Mouse (Mus musculus): ENCODE results near the gene Rps6kl1. TPM values are rescaled to one million over a fixed set of nuclear protein-coding genes. Genes with fewer than 3 reads are reported as not detected.
A peak's percentile ranks its signal among the peaks of the same experiment; 100 is the strongest.

Gene Rps6kl1
- polyA plus RNA-seq, 1 experiment from 2014 or later, result 1.7 TPM

DNA sequence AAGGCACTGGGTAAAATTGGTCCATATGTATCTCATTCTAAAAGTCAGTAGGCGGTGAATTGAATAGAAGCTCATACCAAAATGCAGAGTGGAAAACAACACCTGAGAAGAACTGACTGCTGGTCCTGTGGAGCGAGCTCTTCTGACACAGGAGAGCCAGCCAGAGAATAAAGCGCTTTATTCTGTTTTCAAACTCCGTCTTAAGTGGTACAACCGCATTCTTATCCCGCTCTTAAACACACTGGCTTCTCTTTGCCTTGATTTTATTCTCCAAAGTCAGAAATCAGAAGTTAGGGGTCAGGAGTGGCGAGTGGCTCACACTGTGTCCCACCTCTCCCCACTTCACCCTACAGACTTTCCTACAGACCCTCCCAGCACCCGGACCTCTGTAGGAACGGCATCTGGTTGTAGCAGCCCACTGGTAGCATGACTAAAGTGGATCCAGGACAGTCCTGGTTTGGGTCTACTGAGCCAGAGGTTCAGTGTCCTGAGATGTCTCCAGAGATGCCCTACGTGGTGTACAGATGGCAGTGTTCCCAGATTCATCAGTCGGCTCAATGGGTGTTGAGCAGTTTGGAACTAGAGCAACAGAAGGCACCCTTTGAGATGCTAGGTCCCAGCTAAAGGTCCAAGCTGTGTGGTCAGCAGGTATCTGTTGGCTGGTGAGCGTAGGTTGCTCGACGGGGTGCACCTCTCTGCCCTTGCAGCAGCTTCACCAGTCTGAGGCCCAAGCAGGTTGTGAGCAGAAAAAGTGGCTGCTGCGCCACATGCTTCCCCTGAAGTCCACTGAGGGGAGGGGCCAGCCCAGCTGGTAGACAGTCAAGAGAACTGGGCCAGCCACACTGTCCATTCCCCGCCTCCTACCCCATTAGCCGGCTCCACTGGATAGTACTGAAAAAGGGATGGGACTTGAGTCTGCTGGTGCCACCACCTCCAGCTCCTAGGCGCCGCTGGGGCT lies 15.3 kb downstream of the Rps6kl1 start:
- 0 out of 2 replicates have a peak, but pooled peaks have one; percentile 10 for ATAC-seq (ENCODE audit: insufficient number of reproducible peaks, insufficient read depth, low FRiP score, low TSS enrichment)

DNA sequence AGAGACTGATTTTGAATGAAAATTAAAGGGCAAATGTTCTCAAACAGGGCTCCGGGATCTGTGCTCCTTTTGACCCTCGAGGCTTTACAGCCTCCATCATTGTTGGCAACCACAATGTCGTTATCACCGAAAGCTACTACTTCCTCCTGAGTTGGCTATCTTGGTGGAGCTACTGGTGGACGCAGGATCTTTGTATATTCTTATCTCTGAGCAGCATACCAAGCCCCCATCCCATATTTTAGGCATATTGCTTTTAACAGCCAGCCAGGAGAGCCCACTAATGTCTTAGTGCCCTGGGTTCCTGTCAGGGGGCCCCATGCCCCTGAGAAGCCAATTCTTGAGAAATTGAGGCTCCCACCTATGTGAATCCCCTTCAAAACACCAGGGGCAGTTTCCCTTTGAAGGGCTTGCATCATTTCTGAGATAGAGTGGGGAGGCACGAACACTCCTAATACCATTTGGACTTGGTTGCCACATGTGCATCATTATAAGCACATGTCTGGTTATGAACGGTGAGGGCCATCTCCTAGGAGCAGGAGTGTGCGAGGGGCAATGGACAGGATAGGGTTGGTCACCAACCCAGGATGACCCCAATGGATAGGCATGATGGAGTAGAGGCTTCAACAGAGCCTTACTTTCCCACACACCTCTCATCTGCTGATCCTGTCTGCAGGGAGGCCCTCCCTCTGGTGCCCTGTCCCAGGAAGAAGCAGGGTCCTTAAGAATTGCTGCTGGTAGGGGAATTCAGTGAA lies 16.8 kb downstream of the Rps6kl1 start:
- Histone ChIP-seq H3K36me3 (peaks cover 60% of the 10 kb centered on the region), H3K4me2 (replicated peaks) (no peak overlapping the region), H3K9ac (no peak overlapping the region), H3K9me3 (no peaks in the 10 kb centered on the region), H3K27me3 (no peaks in the 10 kb centered on the region), H3K4me1 (peaks cover 8% of the 10 kb centered on the region; the same call in 1 of the 2 replicates), H3K27ac (no peak overlapping the region), H3K4me3 (no peak overlapping the region)
- no peak for ATAC-seq (ENCODE audit: insufficient number of reproducible peaks, insufficient read depth, low FRiP score, low TSS enrichment)
- WGBS, result 89% methylated on average over 8 of the region's 8 CpGs

More for the DNA sequence above, 15.3 kb downstream of the Rps6kl1 start:
- peaks cover 8% of the 10 kb centered on the region; the same call in 1 of the 2 replicates for H3K4me1 ChIP-seq
- no peak overlapping the region for H3K4me3 ChIP-seq
- no peaks in the 10 kb centered on the region for H3K27me3 ChIP-seq
- H3K36me3 ChIP-seq, result peaks cover 44% of the 10 kb centered on the region
- WGBS, result 80% methylated on average over 19 of the region's 19 CpGs
- H3K9ac ChIP-seq, result no peak overlapping the region
- no peaks in the 10 kb centered on the region for H3K9me3 ChIP-seq
- H3K27ac ChIP-seq, result no peak overlapping the region
- H3K4me2 ChIP-seq (replicated peaks), result no peak overlapping the region

DNA sequence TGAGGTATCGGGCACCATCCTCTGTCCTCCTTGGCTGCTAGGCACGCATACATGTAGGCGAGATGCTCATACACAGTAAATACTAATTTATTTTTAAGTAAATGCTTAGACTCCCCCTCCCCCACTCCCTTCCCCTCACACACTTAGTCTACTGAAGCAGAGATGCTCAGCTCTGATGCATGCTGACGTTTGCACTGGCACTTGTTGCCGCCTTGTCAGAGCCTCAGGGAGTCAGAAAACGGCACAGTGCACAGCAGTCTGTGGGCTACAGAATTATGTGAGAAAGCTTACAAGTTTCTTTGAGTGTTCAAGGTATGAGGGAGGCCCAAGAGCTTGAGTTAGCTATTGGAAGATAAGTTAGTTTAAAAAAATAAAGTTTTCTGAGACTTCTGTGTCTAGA lies 19.7 kb downstream of the Rps6kl1 start:
- H3K27ac ChIP-seq, result no peak overlapping the region
- no peak for ATAC-seq (ENCODE audit: insufficient number of reproducible peaks, insufficient read depth, low FRiP score, low TSS enrichment)
- H3K36me3 ChIP-seq, result peaks cover 85% of the 10 kb centered on the region
- 91% methylated on average over 6 of the region's 6 CpGs for WGBS
- no peaks in the 10 kb centered on the region for H3K27me3 ChIP-seq
- no peak overlapping the region for H3K4me2 ChIP-seq (replicated peaks)
- no peaks in the 10 kb centered on the region for H3K9me3 ChIP-seq
- no peak overlapping the region for H3K4me3 ChIP-seq
- H3K9ac ChIP-seq, result no peak overlapping the region
- H3K4me1 ChIP-seq, result peaks cover 7% of the 10 kb centered on the region; the same call in 1 of the 2 replicates

DNA sequence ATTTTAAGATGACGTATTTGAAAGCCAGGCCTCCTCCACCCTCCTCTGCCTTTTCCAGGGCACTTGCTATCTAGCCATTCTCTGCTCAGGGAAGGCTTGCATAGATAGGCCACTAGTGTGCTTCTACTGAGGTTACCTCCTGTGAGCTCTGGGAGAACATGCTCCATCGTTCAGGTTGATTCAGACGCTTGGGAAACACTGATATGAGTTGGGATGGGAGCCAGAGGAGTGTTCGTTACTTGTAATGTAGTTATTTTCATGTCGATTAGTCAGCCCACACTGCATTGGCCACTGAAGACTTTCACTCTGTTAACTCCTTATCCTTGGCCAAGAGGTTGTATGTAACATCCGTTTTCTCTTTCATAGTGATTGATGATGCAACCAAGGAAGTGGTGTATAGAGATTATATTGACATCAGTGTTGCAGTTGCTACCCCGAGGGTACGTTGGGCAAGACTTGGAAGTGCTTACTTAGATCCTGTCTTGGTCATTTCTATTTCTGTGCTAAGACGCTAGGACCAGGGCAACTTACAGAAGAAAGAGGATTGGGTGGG lies 21.6 kb downstream of the Rps6kl1 start:
- no peak for ATAC-seq (ENCODE audit: insufficient number of reproducible peaks, insufficient read depth, low FRiP score, low TSS enrichment)
- H3K4me3 ChIP-seq, result no peak overlapping the region
- H3K36me3 ChIP-seq, result peaks cover 80% of the 10 kb centered on the region
- no peak overlapping the region for H3K9ac ChIP-seq
- no peak overlapping the region for H3K4me2 ChIP-seq (replicated peaks)
- 96% methylated on average over 9 of the region's 9 CpGs for WGBS
- H3K4me1 ChIP-seq, result 0 out of 2 replicates have a peak, but pooled peaks cover 3% of the 10 kb centered on the region
- no peak overlapping the region for H3K27ac ChIP-seq
- H3K9me3 ChIP-seq, result no peaks in the 10 kb centered on the region
- no peaks in the 10 kb centered on the region for H3K27me3 ChIP-seq

DNA sequence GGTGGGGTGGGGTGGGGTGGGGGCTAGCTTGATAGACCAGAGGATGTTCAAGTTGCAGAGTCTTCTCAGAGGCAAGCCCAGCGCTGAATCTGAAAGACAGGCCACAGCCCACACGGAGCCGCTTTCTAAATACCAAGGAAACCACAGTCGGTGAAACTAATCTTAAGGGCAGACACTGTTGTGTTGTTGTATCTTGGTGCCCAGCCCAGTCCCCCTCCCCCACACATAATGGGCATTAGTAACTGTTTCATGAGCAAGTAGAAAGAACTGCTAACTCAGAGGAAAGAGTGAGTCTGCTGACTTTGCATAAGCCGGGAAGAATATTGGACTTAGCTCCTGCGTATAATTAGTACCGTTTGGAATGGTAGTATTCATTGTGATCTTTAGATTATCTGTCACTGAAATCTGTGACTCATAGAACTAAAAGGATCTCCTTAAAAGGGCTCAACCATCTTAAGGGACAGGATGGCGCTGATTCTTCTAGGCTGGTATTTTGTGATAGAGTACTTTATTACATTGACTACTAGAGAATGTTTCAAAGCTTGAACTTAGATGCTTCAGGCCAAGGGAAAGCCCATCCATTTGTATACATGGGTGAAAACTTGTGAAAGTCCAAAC lies 24.0 kb downstream of the Rps6kl1 start:
- WGBS, result 75% methylated on average over 8 of the region's 8 CpGs
- Histone ChIP-seq H3K27me3 (no peaks in the 10 kb centered on the region), H3K9ac (no peak overlapping the region), H3K36me3 (peaks cover 81% of the 10 kb centered on the region), H3K4me3 (no peak overlapping the region), H3K27ac (no peak overlapping the region), H3K9me3 (no peaks in the 10 kb centered on the region), H3K4me2 (replicated peaks) (no peak overlapping the region), H3K4me1 (no peaks in the 10 kb centered on the region)
- no peak for ATAC-seq (ENCODE audit: insufficient number of reproducible peaks, insufficient read depth, low FRiP score, low TSS enrichment)

DNA sequence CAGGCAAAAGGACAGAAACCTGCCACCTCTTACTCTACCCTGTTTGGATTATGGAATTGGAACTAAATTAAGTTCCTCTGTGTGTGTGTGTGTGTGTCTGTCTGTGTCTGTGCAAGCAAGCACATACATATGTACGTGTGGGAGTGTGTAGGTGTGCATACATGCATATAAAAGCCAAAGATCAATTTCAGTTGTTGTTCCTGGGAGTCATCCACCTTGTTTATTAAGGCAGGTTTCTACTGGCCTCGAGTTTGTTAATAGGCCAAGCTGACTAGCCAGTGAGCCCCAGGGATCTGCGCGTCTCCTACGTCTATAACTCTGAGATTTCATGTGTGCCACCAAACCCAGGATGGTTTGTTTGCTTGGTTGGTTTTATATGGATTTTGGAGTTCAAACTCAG lies 26.3 kb downstream of the Rps6kl1 start:
- Histone ChIP-seq H3K4me3 (no peak overlapping the region), H3K9ac (no peak overlapping the region), H3K36me3 (peaks cover 82% of the 10 kb centered on the region), H3K27me3 (no peaks in the 10 kb centered on the region), H3K4me2 (replicated peaks) (no peak overlapping the region), H3K9me3 (no peaks in the 10 kb centered on the region), H3K4me1 (no peaks in the 10 kb centered on the region), H3K27ac (no peak overlapping the region)
- WGBS, result 97% methylated on average over 5 of the region's 5 CpGs
- no peak for ATAC-seq (ENCODE audit: insufficient number of reproducible peaks, insufficient read depth, low FRiP score, low TSS enrichment)

DNA sequence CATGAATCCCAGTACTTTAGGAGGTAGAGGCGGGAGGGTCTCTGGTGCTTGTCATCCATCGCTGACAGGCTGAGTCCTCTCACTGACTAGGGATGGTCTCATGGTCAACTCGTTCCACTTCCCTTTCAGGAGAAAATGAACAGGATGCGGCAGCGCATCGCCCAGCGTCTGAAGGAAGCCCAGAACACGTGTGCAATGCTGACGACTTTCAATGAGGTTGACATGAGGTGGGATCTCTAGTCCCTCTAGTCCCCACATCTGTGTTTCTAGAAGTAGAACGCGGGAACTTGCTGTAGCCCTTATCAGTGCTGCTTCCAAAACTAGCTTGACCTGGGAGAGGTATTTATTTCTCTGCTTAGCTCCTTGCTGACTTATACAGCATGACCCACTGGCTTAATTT lies 27.4 kb downstream of the Rps6kl1 start:
- Histone ChIP-seq H3K9ac (no peak overlapping the region), H3K4me1 (no peaks in the 10 kb centered on the region), H3K27ac (no peak overlapping the region), H3K9me3 (no peaks in the 10 kb centered on the region), H3K36me3 (peaks cover 84% of the 10 kb centered on the region), H3K4me2 (replicated peaks) (no peak overlapping the region), H3K4me3 (no peak overlapping the region), H3K27me3 (no peaks in the 10 kb centered on the region)
- 96% methylated on average over 11 of the region's 11 CpGs for WGBS
- ATAC-seq (ENCODE audit: insufficient number of reproducible peaks, insufficient read depth, low FRiP score, low TSS enrichment), result no peak

DNA sequence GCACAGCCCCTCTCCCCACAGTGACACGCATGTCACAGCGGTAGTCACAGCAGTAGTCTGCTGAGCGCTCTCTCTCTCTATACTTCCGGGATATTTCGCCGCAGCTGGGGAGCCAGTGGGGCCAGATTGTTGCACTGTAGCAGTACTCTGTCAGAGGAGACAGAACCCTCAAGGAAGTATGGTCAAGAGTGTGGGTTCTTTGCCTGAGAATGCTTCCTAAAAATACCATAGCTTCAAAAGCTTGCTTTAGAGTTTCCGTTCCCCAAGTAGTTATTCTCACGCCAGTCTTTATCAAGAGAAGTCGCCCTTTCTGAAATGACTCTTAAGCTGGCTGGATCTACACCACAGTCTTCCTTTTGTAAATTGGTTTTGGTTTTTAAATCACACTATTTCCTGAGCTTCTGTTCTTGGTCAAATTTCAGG lies 27.9 kb downstream of the Rps6kl1 start:
- no peaks in the 10 kb centered on the region for H3K4me1 ChIP-seq
- no peak overlapping the region for H3K9ac ChIP-seq
- peaks cover 83% of the 10 kb centered on the region for H3K36me3 ChIP-seq
- WGBS, result 96% methylated on average over 9 of the region's 9 CpGs
- no peak overlapping the region for H3K27ac ChIP-seq
- H3K4me3 ChIP-seq, result no peak overlapping the region
- H3K4me2 ChIP-seq (replicated peaks), result no peak overlapping the region
- no peaks in the 10 kb centered on the region for H3K9me3 ChIP-seq
- ATAC-seq (ENCODE audit: insufficient number of reproducible peaks, insufficient read depth, low FRiP score, low TSS enrichment), result no peak
- no peaks in the 10 kb centered on the region for H3K27me3 ChIP-seq

DNA sequence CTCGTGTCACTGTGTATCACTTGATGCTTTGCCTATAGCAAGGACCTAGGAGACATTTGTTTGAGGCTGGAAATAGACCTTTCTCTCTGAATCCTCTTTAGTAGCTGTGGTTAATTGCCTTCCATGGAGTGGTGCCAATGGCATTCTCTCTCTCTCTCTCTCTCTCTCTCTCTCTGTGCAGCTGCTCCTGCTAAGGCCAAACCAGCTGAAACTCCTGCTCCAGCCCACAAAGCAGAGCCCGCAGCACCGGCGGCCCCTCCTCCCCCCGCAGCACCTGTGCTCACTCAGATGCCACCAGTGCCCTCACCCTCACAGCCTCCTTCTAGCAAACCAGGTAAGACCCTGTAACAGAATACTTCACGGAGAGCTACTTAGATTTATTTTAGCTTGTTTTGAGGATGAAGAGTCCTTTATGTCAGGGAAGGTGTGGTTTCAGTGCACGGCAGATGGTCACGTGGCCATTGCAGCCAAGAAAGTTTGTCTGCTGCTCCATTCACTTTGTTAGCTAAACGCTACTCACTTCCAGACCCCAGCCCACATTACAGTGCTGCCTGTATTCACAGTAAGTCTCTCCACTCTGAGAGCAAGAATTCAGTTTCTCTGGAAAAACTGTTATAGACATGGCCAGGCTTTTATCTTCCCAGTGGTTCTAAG lies 29.1 kb downstream of the Rps6kl1 start:
- 90% methylated on average over 9 of the region's 9 CpGs for WGBS
- peaks cover 76% of the 10 kb centered on the region for H3K36me3 ChIP-seq
- H3K4me3 ChIP-seq, result no peak overlapping the region
- no peaks in the 10 kb centered on the region for H3K4me1 ChIP-seq
- H3K4me2 ChIP-seq (replicated peaks), result no peak overlapping the region
- H3K9ac ChIP-seq, result no peak overlapping the region
- H3K9me3 ChIP-seq, result no peaks in the 10 kb centered on the region
- ATAC-seq (ENCODE audit: insufficient number of reproducible peaks, insufficient read depth, low FRiP score, low TSS enrichment), result no peak
- no peaks in the 10 kb centered on the region for H3K27me3 ChIP-seq
- H3K27ac ChIP-seq, result no peak overlapping the region

DNA sequence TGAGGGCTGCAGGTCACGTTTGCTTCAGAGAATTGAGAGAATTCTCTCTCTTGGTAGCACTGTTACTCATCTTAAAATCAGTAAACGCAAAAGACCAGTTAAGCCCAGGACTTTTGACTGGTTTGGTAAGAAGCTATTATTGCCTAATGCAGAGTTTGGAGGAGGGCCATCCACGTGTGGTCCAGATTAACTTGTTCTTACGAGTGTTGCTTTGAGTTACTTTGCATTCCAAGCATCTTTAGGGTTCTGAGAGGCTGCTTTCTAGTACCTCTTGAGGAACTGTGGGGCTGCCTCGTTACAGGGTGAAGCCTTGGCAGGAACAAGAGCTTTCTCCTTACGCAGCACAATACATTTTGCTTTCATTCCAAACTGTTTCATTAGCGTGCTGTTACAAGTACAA lies 35.4 kb downstream of the Rps6kl1 start:
- peaks cover 16% of the 10 kb centered on the region for H3K4me1 ChIP-seq
- 71% methylated on average over 7 of the region's 7 CpGs for WGBS
- no peak overlapping the region for H3K9ac ChIP-seq
- no peak overlapping the region for H3K4me2 ChIP-seq (replicated peaks)
- no peaks in the 10 kb centered on the region for H3K27me3 ChIP-seq
- H3K36me3 ChIP-seq, result peaks cover 33% of the 10 kb centered on the region
- no peak overlapping the region for H3K27ac ChIP-seq
- H3K4me3 ChIP-seq, result no peak overlapping the region
- ATAC-seq (ENCODE audit: insufficient number of reproducible peaks, insufficient read depth, low FRiP score, low TSS enrichment), result no peak
- H3K9me3 ChIP-seq, result no peaks in the 10 kb centered on the region

DNA sequence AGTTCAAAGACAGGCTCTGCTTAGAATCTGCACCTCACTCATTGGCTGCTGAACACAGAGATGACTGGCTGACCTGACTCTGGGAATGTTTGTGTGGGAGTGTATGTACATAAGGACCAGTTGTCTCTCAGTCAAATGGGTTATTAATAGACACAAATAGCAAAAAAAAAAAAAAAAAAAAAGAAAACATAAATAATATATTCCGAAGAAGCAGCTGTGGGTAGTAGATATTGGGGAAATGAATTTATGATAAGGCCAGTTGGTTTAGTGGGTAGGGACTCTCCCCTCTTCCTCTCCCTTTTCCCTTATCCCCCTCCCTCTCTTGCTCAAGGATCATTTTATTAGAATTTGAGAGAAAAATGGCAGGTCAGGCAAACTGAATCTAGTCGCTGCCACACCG lies 37.1 kb downstream of the Rps6kl1 start:
- Histone ChIP-seq H3K4me3 (no peak overlapping the region), H3K9ac (no peak overlapping the region), H3K27ac (no peak overlapping the region), H3K27me3 (no peaks in the 10 kb centered on the region), H3K36me3 (peaks cover 18% of the 10 kb centered on the region), H3K4me2 (replicated peaks) (no peak overlapping the region), H3K4me1 (peaks cover 25% of the 10 kb centered on the region), H3K9me3 (no peaks in the 10 kb centered on the region)
- ATAC-seq (ENCODE audit: insufficient number of reproducible peaks, insufficient read depth, low FRiP score, low TSS enrichment), result no peak
- WGBS, result 96% methylated on average over 3 of the region's 3 CpGs
